Mouse (Mus musculus): Measurements from ENCODE around the gene Il22ra2.

Il22ra2 gene

GRCm38 (mm10) chr10:19621408-19622048 lies at the start of gene Il22ra2:
Gene Il22ra2, plus strand, starts transcription at chr10:19621998.
- DNase-seq (ENCODE audit: low spot score) = no peak

GRCm38 (mm10) chr10:19577571-19577970 lies 44.2 kb upstream of the Il22ra2 start:
- no peak for DNase-seq (ENCODE audit: low spot score)

- DNase-seq (ENCODE audit: low spot score) = no peak
Observed at GRCm38 (mm10) chr10:19578001-19578400, 43.8 kb upstream of the Il22ra2 start.

- DNase-seq (ENCODE audit: low spot score) = no peak
Observed at GRCm38 (mm10) chr10:19578409-19578986, 43.3 kb upstream of the Il22ra2 start.

- DNase-seq (ENCODE audit: low spot score) = no peak
Observed at GRCm38 (mm10) chr10:19580660-19581059, 41.1 kb upstream of the Il22ra2 start.

GRCm38 (mm10) chr10:19581844-19582582 lies 39.8 kb upstream of the Il22ra2 start:
- no peak for DNase-seq (ENCODE audit: low spot score)

GRCm38 (mm10) chr10:19582806-19583430 lies 38.9 kb upstream of the Il22ra2 start:
- DNase-seq (ENCODE audit: low spot score) = no peak

GRCm38 (mm10) chr10:19584064-19584463 lies 37.7 kb upstream of the Il22ra2 start:
- peak; percentile 11 for DNase-seq (ENCODE audit: low spot score)

- no peak for DNase-seq (ENCODE audit: low spot score)
Observed at GRCm38 (mm10) chr10:19584846-19585245, 37.0 kb upstream of the Il22ra2 start.

- no peak for DNase-seq (ENCODE audit: low spot score)
Observed at GRCm38 (mm10) chr10:19585860-19586259, 35.9 kb upstream of the Il22ra2 start.

- DNase-seq (ENCODE audit: low spot score) = no peak
Observed at GRCm38 (mm10) chr10:19587281-19587680, 34.5 kb upstream of the Il22ra2 start.

GRCm38 (mm10) chr10:19589626-19590025 lies 32.2 kb upstream of the Il22ra2 start:
- DNase-seq (ENCODE audit: low spot score) = no peak

- DNase-seq (ENCODE audit: low spot score) = no peak
Observed at GRCm38 (mm10) chr10:19591286-19591640, 30.5 kb upstream of the Il22ra2 start.

- DNase-seq (ENCODE audit: low spot score) = peak; percentile 99
Observed at GRCm38 (mm10) chr10:19591641-19592441, 30.0 kb upstream of the Il22ra2 start, which contains the start of gene Ifngr1. Gene Ifngr1, plus strand, starts transcription at chr10:19591949.

- DNase-seq (ENCODE audit: low spot score) = no peak
Observed at GRCm38 (mm10) chr10:19592556-19592955, 29.2 kb upstream of the Il22ra2 start.

GRCm38 (mm10) chr10:19593296-19593695 lies 28.5 kb upstream of the Il22ra2 start:
- DNase-seq (ENCODE audit: low spot score) = no peak

GRCm38 (mm10) chr10:19594201-19594905 lies 27.4 kb upstream of the Il22ra2 start:
- no peak for DNase-seq (ENCODE audit: low spot score)

GRCm38 (mm10) chr10:19596866-19597265 lies 24.9 kb upstream of the Il22ra2 start:
- DNase-seq (ENCODE audit: low spot score) = no peak

- DNase-seq (ENCODE audit: low spot score) = no peak
Observed at GRCm38 (mm10) chr10:19598091-19598490, 23.7 kb upstream of the Il22ra2 start.

- no peak for DNase-seq (ENCODE audit: low spot score)
Observed at GRCm38 (mm10) chr10:19599331-19600092, 22.3 kb upstream of the Il22ra2 start.

- DNase-seq (ENCODE audit: low spot score) = no peak
Observed at GRCm38 (mm10) chr10:19600093-19600420, 21.7 kb upstream of the Il22ra2 start.

All from testis, postnatal 14 days (tissue).